Mouse (Mus musculus) megakaryocyte, embryonic 14.5 days (primary cell): Measurements from ENCODE around the gene Pgam5. TPM values are rescaled to one million over a fixed set of nuclear protein-coding genes. Genes with fewer than 3 reads are reported as not detected.
A peak's percentile ranks its signal among the peaks of the same experiment; 100 is the strongest.

ENCODE experiments used
- H3K27me3 ChIP-seq: replicated peaks from 2 replicates; pipeline ENCODE3; 2012; ENCODE audit warnings: inconsistent platforms
- H3K36me3 ChIP-seq: replicated peaks from 2 replicates; pipeline ENCODE3; 2012; ENCODE audit warnings: low read length, inconsistent platforms, mixed read lengths
- H3K4me1 ChIP-seq: 2 replicates; pipeline ENCODE4 v1.6.1; 2012; ENCODE audit warnings: inconsistent platforms
- H3K4me3 ChIP-seq: replicated peaks from 2 replicates; pipeline ENCODE3; 2012; ENCODE audit warnings: moderate library complexity, mild to moderate bottlenecking, inconsistent platforms
- H3K9me3 ChIP-seq: 2 replicates; pipeline ENCODE4 v1.6.1; 2012; ENCODE audit warnings: inconsistent platforms
- FLI1 ChIP-seq: IDR thresholded peaks from 2 replicates; pipeline ENCODE4 v1.6.1; 2012; ENCODE audit warnings: low read length, inconsistent platforms, mixed read lengths
- GATA1 ChIP-seq: IDR thresholded peaks from 3 replicates; pipeline ENCODE4 v1.6.1; 2012; ENCODE audit warnings: mixed read lengths, low read length, inconsistent platforms, borderline replicate concordance
- polyA plus RNA-seq: library from polyadenylated mRNA; stranded (reverse); fragments of >175 nt; gene quantifications from 2 replicates; pipeline ENCODE4 v1.2.3, GENCODE M21; 2012; ENCODE audit warnings: low replicate concordance; ENCODE audit not compliant: insufficient read depth

The Pgam5 gene
- polyA plus RNA-seq, 1 experiment: 2.8 TPM

DNA sequence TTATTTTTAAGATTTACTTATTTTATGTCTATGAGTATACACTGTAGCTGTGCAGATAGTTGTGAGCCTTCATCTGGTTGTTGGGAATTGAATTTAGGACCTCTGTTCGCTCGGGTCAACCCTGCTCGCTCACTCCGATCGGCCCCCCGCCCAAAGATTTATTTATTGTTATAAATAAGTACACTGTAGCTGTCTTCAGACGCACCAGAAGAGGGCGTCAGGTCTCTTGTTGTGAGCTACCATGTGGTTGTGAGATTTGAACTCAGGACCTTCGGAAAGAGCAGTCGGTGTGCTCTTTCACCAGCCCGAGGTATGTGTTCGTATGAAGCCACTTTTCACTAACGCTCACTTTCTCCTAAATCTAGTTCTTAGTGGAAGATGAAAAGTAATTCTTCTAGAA, 38.1 kb downstream of the Pgam5 start:
- Histone ChIP-seq H3K27me3 (no peaks in the 10 kb centered on the region), H3K36me3 (peaks cover 38% of the 10 kb centered on the region), H3K4me3 (peak overlapping the region; percentile 99), H3K9me3 (no peaks in the 10 kb centered on the region), H3K4me1 (peaks cover 27% of the 10 kb centered on the region)
- TF ChIP-seq FLI1: no peak
- TF ChIP-seq GATA1: no peak

GRCm38 (mm10) chr5:110230780-110231461, 38.8 kb downstream of the Pgam5 start, which contains the start of gene Ankle2:
Ankle2 (plus strand) TSS chr5:110231004.
- TF ChIP-seq GATA1 (no peak), FLI1 (no peak)
- Histone ChIP-seq H3K27me3 (no peaks in the 10 kb centered on the region), H3K36me3 (peaks cover 38% of the 10 kb centered on the region), H3K4me3 (peak within 1 kb of the TSS; percentile 99), H3K4me1 (peaks cover 27% of the 10 kb centered on the region), H3K9me3 (no peaks in the 10 kb centered on the region)

DNA sequence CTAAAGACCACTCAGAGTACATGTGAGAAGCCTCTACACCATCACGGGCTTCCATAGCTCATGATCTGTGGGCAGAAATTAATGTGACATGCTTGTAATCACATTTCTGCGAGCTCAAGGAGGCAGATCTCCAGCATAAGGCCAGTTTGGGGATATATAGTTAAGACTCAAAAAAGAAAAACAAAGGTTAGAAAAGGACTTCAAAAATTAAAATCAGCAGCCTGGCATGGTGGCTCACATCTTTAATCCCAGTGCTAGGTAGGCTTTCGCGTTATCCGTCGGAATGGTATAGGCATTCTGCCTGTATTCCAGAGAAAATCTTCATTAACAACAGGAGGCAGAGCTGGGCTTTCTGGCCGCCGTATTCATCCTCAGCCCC, 39.3 kb downstream of the Pgam5 start:
- Histone ChIP-seq H3K4me3 (peak overlapping the region; percentile 99), H3K4me1 (peaks cover 27% of the 10 kb centered on the region), H3K36me3 (peaks cover 39% of the 10 kb centered on the region), H3K9me3 (no peaks in the 10 kb centered on the region), H3K27me3 (no peaks in the 10 kb centered on the region)
- TF ChIP-seq GATA1: no peak
- TF ChIP-seq FLI1: no peak

GRCm38 (mm10) chr5:110227336-110227883, 42.3 kb downstream of the Pgam5 start:
- Histone ChIP-seq H3K4me3 (no peak overlapping the region), H3K9me3 (no peaks in the 10 kb centered on the region), H3K36me3 (peaks cover 54% of the 10 kb centered on the region), H3K4me1 (peaks cover 15% of the 10 kb centered on the region), H3K27me3 (no peaks in the 10 kb centered on the region)
- TF ChIP-seq GATA1: no peak
- no peak for TF ChIP-seq FLI1

GRCm38 (mm10) chr5:110225056-110225455, 44.7 kb downstream of the Pgam5 start:
- peaks cover 78% of the 10 kb centered on the region for H3K36me3 ChIP-seq
- TF ChIP-seq GATA1 (no peak), FLI1 (no peak)
- H3K27me3 ChIP-seq: no peaks in the 10 kb centered on the region
- H3K9me3 ChIP-seq: no peaks in the 10 kb centered on the region
- no peak overlapping the region for H3K4me3 ChIP-seq
- peaks cover 4% of the 10 kb centered on the region for H3K4me1 ChIP-seq

GRCm38 (mm10) chr5:110222757-110223156, 47.0 kb downstream of the Pgam5 start:
- Histone ChIP-seq H3K4me3 (no peak overlapping the region), H3K36me3 (peaks cover 98% of the 10 kb centered on the region), H3K9me3 (no peaks in the 10 kb centered on the region), H3K27me3 (no peaks in the 10 kb centered on the region), H3K4me1 (no peaks in the 10 kb centered on the region)
- TF ChIP-seq FLI1: no peak
- no peak for TF ChIP-seq GATA1

- H3K36me3 ChIP-seq: peaks cover 98% of the 10 kb centered on the region
Observed at GRCm38 (mm10) chr5:110220331-110220730, 49.4 kb downstream of the Pgam5 start.

DNA sequence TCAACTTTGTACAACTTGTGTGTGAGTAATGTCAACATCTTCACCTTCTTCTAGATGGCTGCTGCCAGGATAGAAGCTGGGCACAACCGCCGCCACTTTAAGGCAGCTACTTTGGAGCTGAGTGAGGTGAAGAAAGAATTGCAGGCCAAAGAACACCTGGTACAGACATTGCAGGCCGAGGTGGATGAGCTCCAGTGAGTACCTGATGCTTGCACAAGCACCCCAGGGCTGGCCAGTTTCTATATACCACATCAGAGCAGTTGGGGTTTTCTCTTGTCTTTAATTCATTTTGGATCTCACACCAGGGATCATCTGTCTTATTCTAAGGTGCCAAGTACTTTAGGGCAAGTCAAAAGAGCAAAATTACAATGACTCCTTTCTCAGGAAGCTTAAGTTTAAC, 52.9 kb downstream of the Pgam5 start:
- H3K27me3 ChIP-seq: no peaks in the 10 kb centered on the region
- no peak overlapping the region for H3K4me3 ChIP-seq
- TF ChIP-seq GATA1 (no peak), FLI1 (no peak)
- H3K9me3 ChIP-seq: no peaks in the 10 kb centered on the region
- peaks cover 99% of the 10 kb centered on the region for H3K36me3 ChIP-seq
- no peaks in the 10 kb centered on the region for H3K4me1 ChIP-seq

More at GRCm38 (mm10) chr5:110220331-110220730, 49.4 kb downstream of the Pgam5 start:
- Histone ChIP-seq H3K4me3 (no peak overlapping the region), H3K4me1 (no peaks in the 10 kb centered on the region), H3K9me3 (no peaks in the 10 kb centered on the region), H3K27me3 (no peaks in the 10 kb centered on the region)
- TF ChIP-seq GATA1 (no peak), FLI1 (no peak)

DNA sequence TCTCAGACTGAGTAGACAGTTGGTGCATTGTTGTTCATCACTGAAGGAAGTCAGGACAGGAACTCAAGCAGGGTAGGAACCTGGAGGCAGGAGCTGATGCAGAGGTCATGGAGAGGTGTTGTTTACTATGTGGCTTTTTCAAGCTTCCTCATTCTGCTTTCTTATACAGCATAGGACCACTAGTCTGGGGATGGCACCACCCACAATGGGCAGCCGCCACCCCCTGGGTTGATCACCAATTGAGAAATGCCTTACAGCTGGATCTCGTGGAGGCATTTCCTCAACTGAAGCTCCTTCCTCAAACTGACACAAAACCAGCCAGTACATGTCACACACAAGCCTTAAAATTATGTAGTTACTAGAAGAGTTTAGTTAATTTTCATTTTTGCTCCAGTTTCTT, 58.4 kb downstream of the Pgam5 start:
- H3K36me3 ChIP-seq: peaks cover 99% of the 10 kb centered on the region

More for the DNA sequence above, 58.4 kb downstream of the Pgam5 start:
- TF ChIP-seq GATA1: no peak
- Histone ChIP-seq H3K4me3 (no peak overlapping the region), H3K9me3 (no peaks in the 10 kb centered on the region), H3K27me3 (no peaks in the 10 kb centered on the region), H3K4me1 (no peaks in the 10 kb centered on the region)

Other genes starting within 250 kb of the Pgam5 start
- gene Gm17655, start 197.4 kb downstream of the Pgam5 start, polyA plus RNA-seq: not detected in 2 replicates
- gene Gm35315, start 175.5 kb downstream of the Pgam5 start, polyA plus RNA-seq: not detected in 2 replicates
- 0.10 TPM in 1 of 2 replicates, not detected in the other for gene Plcxd1, start 169.9 kb downstream of the Pgam5 start, polyA plus RNA-seq
- gene Gtpbp6, start 161.7 kb downstream of the Pgam5 start, polyA plus RNA-seq: 49.5 and 52.6 TPM in 2 replicates
- 1.00 TPM in 1 of 2 replicates, not detected in the other for gene Zfp605, start 159.8 kb downstream of the Pgam5 start, polyA plus RNA-seq
- 16.6 and 30.1 TPM in 2 replicates for gene Chfr, start 134.1 kb downstream of the Pgam5 start, polyA plus RNA-seq
- 0.26 and 2.0 TPM in 2 replicates for gene Golga3, start 93.2 kb downstream of the Pgam5 start, polyA plus RNA-seq
- gene Ankle2, start 38.9 kb downstream of the Pgam5 start, polyA plus RNA-seq: 0.32 and 3.0 TPM in 2 replicates
- gene Pxmp2, start 16.3 kb upstream of the Pgam5 start, polyA plus RNA-seq: 7.5 and 57.5 TPM in 2 replicates
- gene Pole, start 16.4 kb upstream of the Pgam5 start, polyA plus RNA-seq: 2.6 and 5.1 TPM in 2 replicates
- 1.1 TPM in 1 of 2 replicates, not detected in the other for gene P2rx2, start 73.3 kb upstream of the Pgam5 start, polyA plus RNA-seq
- gene Lrcol1, start 74.8 kb upstream of the Pgam5 start, polyA plus RNA-seq: not detected in 2 replicates
- gene Fbrsl1, start 178.6 kb upstream of the Pgam5 start, polyA plus RNA-seq: 66.5 and 136 TPM in 2 replicates